Mouse (Mus musculus) erythroblast, embryonic 14.5 days (primary cell): Measurements from ENCODE around the gene Hbq1b. TPM values are rescaled to one million over a fixed set of nuclear protein-coding genes. Genes with fewer than 3 reads are reported as not detected.

Experiments used
- H3K27me3 ChIP-seq: 2 replicates; pipeline ENCODE4 v1.6.1; 2012; ENCODE audit warnings: inconsistent platforms; ENCODE audit not compliant: control insufficient read depth
- H3K36me3 ChIP-seq: 2 replicates; pipeline ENCODE4 v1.6.1; 2012; ENCODE audit warnings: mild to moderate bottlenecking, inconsistent platforms; ENCODE audit not compliant: control insufficient read depth
- H3K4me1 ChIP-seq: 2 replicates; pipeline ENCODE4 v1.6.1; 2012; ENCODE audit warnings: inconsistent platforms; ENCODE audit not compliant: control insufficient read depth
- H3K4me3 ChIP-seq: replicated peaks from 2 replicates; pipeline ENCODE3; 2012; ENCODE audit warnings: moderate library complexity, mild to moderate bottlenecking, inconsistent platforms
- H3K9me3 ChIP-seq: 2 replicates; pipeline ENCODE4 v1.6.1; 2012; ENCODE audit warnings: low read length, inconsistent platforms, mixed read lengths; ENCODE audit not compliant: control insufficient read depth
- GATA1 ChIP-seq: IDR thresholded peaks from 2 replicates; pipeline ENCODE4 v1.6.1; 2012; ENCODE audit warnings: low read length, inconsistent platforms, mixed read lengths
- TAL1 ChIP-seq: IDR thresholded peaks from 3 replicates; pipeline ENCODE4 v1.6.1; 2012; ENCODE audit warnings: low read length, inconsistent platforms, mixed read lengths
- polyA plus RNA-seq: library from polyadenylated mRNA; stranded (reverse); fragments of >175 nt; gene quantifications from 2 replicates; pipeline ENCODE4 v1.2.3, GENCODE M21; 2012

The Hbq1b gene
- polyA plus RNA-seq, 1 experiment, result 7.5 TPM

GRCm38 (mm10) chr11:32309928-32310327 lies 23.2 kb downstream of the Hbq1b start:
- H3K27me3 ChIP-seq, result peaks cover 32% of the 10 kb centered on the region
- H3K4me1 ChIP-seq, result peaks cover 16% of the 10 kb centered on the region
- H3K9me3 ChIP-seq, result no peaks in the 10 kb centered on the region; the same call in 1 of the 2 replicates
- peaks cover 12% of the 10 kb centered on the region for H3K36me3 ChIP-seq
- TF ChIP-seq TAL1 (no peak), GATA1 (no peak)
- no peak overlapping the region for H3K4me3 ChIP-seq

GRCm38 (mm10) chr11:32316009-32316408 lies 29.2 kb downstream of the Hbq1b start:
- Histone ChIP-seq H3K4me1 (peaks cover 11% of the 10 kb centered on the region), H3K4me3 (no peak overlapping the region), H3K36me3 (no peaks in the 10 kb centered on the region), H3K9me3 (no peaks in the 10 kb centered on the region), H3K27me3 (peaks cover 29% of the 10 kb centered on the region)
- TF ChIP-seq GATA1 (no peak), TAL1 (no peak)

GRCm38 (mm10) chr11:32320507-32321195 lies 33.9 kb downstream of the Hbq1b start:
- Histone ChIP-seq H3K4me3 (peak overlapping the region; percentile 7), H3K9me3 (no peaks in the 10 kb centered on the region), H3K36me3 (no peaks in the 10 kb centered on the region), H3K27me3 (peaks cover 32% of the 10 kb centered on the region), H3K4me1 (peaks cover 20% of the 10 kb centered on the region)
- TF ChIP-seq GATA1 (no peak), TAL1 (no peak)

GRCm38 (mm10) chr11:32321196-32321565 lies 34.4 kb downstream of the Hbq1b start:
- H3K9me3 ChIP-seq, result no peaks in the 10 kb centered on the region
- H3K36me3 ChIP-seq, result no peaks in the 10 kb centered on the region
- peaks cover 20% of the 10 kb centered on the region for H3K4me1 ChIP-seq
- TF ChIP-seq GATA1, result no peak
- TF ChIP-seq TAL1, result no peak
- no peak overlapping the region for H3K4me3 ChIP-seq
- H3K27me3 ChIP-seq, result peaks cover 34% of the 10 kb centered on the region

- no peak for TF ChIP-seq TAL1
- Histone ChIP-seq H3K4me1 (peaks cover 20% of the 10 kb centered on the region), H3K4me3 (peak overlapping the region; percentile 25), H3K36me3 (no peaks in the 10 kb centered on the region), H3K9me3 (no peaks in the 10 kb centered on the region), H3K27me3 (peaks cover 37% of the 10 kb centered on the region)
These were observed 37.8 kb downstream of the Hbq1b start for GRCm38 (mm10) chr11:32324609-32325008.

- H3K4me1 ChIP-seq, result no peaks in the 10 kb centered on the region
- peaks cover 21% of the 10 kb centered on the region for H3K27me3 ChIP-seq
- no peak for TF ChIP-seq GATA1
- TF ChIP-seq TAL1, result no peak
- no peak overlapping the region for H3K4me3 ChIP-seq
- peaks cover 4% of the 10 kb centered on the region for H3K9me3 ChIP-seq
- no peaks in the 10 kb centered on the region for H3K36me3 ChIP-seq
These were observed 44.3 kb downstream of the Hbq1b start for GRCm38 (mm10) chr11:32331075-32331474.

- no peak overlapping the region for H3K4me3 ChIP-seq
- H3K36me3 ChIP-seq, result no peaks in the 10 kb centered on the region
- H3K9me3 ChIP-seq, result peaks cover 4% of the 10 kb centered on the region
- TF ChIP-seq GATA1 (no peak), TAL1 (no peak)
- H3K27me3 ChIP-seq, result peaks cover 17% of the 10 kb centered on the region
- no peaks in the 10 kb centered on the region for H3K4me1 ChIP-seq
These were observed 45.1 kb downstream of the Hbq1b start for GRCm38 (mm10) chr11:32331861-32332260.

- TF ChIP-seq TAL1 (no peak), GATA1 (no peak)
- Histone ChIP-seq H3K9me3 (peaks cover 4% of the 10 kb centered on the region), H3K36me3 (no peaks in the 10 kb centered on the region), H3K4me3 (no peak overlapping the region), H3K27me3 (peaks cover 10% of the 10 kb centered on the region), H3K4me1 (no peaks in the 10 kb centered on the region)
These were observed 46.5 kb downstream of the Hbq1b start for GRCm38 (mm10) chr11:32333235-32333634.

GRCm38 (mm10) chr11:32336435-32336907 lies 49.7 kb downstream of the Hbq1b start:
- no peak overlapping the region for H3K4me3 ChIP-seq
- no peaks in the 10 kb centered on the region for H3K36me3 ChIP-seq
- no peaks in the 10 kb centered on the region for H3K4me1 ChIP-seq
- peaks cover 17% of the 10 kb centered on the region for H3K27me3 ChIP-seq
- TF ChIP-seq TAL1, result no peak
- TF ChIP-seq GATA1, result no peak
- peaks cover 4% of the 10 kb centered on the region for H3K9me3 ChIP-seq

Other genes starting within 250 kb of the Hbq1b start
- gene Il9r, start 86.7 kb upstream of the Hbq1b start, polyA plus RNA-seq, result not detected in 2 replicates
- 25.7 and 48.2 TPM in 2 replicates for gene Snrnp25, start 81.5 kb upstream of the Hbq1b start, polyA plus RNA-seq
- 0.44 and 0.77 TPM in 2 replicates for gene Rhbdf1, start 64.7 kb upstream of the Hbq1b start, polyA plus RNA-seq
- gene Mpg, start 60.5 kb upstream of the Hbq1b start, polyA plus RNA-seq, result 4.8 and 5.0 TPM in 2 replicates
- 4.8 and 5.8 TPM in 2 replicates for gene Nprl3, start 19.3 kb upstream of the Hbq1b start, polyA plus RNA-seq
- 158 and 188 TPM in 2 replicates for gene Hba-x, start 10.6 kb upstream of the Hbq1b start, polyA plus RNA-seq
- 387,305 and 409,151 TPM in 2 replicates for gene Hba-a1, start 3.5 kb upstream of the Hbq1b start, polyA plus RNA-seq
- 130,484 and 191,888 TPM in 2 replicates for gene Hba-a2, start 9.5 kb downstream of the Hbq1b start, polyA plus RNA-seq
- gene Hbq1a, start 13.1 kb downstream of the Hbq1b start, polyA plus RNA-seq, result 0.09 and 1.1 TPM in 2 replicates
- gene Sh3pxd2b, start 60.9 kb downstream of the Hbq1b start, polyA plus RNA-seq, result 0.02 and 0.05 TPM in 2 replicates
- 0.16 and 0.17 TPM in 2 replicates for gene Ubtd2, start 168.4 kb downstream of the Hbq1b start, polyA plus RNA-seq
- 0.07 TPM in 1 of 2 replicates, not detected in the other for gene Efcab9, start 245.1 kb downstream of the Hbq1b start, polyA plus RNA-seq
- 2.8 and 3.8 TPM in 2 replicates for gene Stk10, start 246.3 kb downstream of the Hbq1b start, polyA plus RNA-seq